Mouse (Mus musculus): ENCODE measurements around the gene Olfr1107.

GRCm38 (mm10) chr2:87052173-87052572 is 23.4 kb downstream of the Olfr1107 start, which contains the start of gene Olfr1106:
- TF ChIP-seq POLR2A (IDR thresholded peaks at IDR 0.05; ENCODE audit: insufficient read length, low read depth): no peak
- TF ChIP-seq E2F4 (IDR thresholded peaks at IDR 0.05; ENCODE audit: insufficient read depth): no peak
- no peak for TF ChIP-seq MAX (IDR thresholded peaks at IDR 0.05; ENCODE audit: low read depth)
- no peak for TF ChIP-seq POLR2AphosphoS2 (IDR thresholded peaks at IDR 0.05; ENCODE audit: insufficient read length, low read depth)
